Mouse (Mus musculus) forebrain, embryonic 14.5 days (tissue): Measurements from ENCODE around the gene Gnptab. TPM values are rescaled to one million over a fixed set of nuclear protein-coding genes. Genes with fewer than 3 reads are reported as not detected.

Source experiments
- ATAC-seq: fragments of 200-750 bp; cut with Nextera tagmentation; 2 replicates; pipeline ENCODE4 v1.8.0; 2017; ENCODE audit warnings: mild to moderate bottlenecking, moderate library complexity
- DNase-seq: peaks from one replicate; pipeline ENCODE4 v3.0.0-alpha.2; 2015; ENCODE audit warnings: low spot score
- H3K27ac ChIP-seq: fragments of 300-500 bp; sonication (generic); 2 replicates; pipeline ENCODE4 v1.5.1; 2014; ENCODE audit warnings: low read depth, mild to moderate bottlenecking, control low read depth, low read length, moderate library complexity
- H3K27me3 ChIP-seq: fragments of 300-500 bp; sonication (generic); replicated peaks from 2 replicates; pipeline ENCODE4 v1.6.1; 2014; ENCODE audit warnings: low read length, control low read depth, mixed read lengths; ENCODE audit not compliant: control insufficient read depth, insufficient read depth
- H3K36me3 ChIP-seq: fragments of 300-500 bp; sonication (generic); 2 replicates; pipeline ENCODE4 v1.6.1; 2014; ENCODE audit warnings: low read length, control low read depth; ENCODE audit not compliant: control insufficient read depth, insufficient read depth
- H3K4me1 ChIP-seq: fragments of 300-500 bp; sonication (generic); 2 replicates; pipeline ENCODE4 v1.6.1; 2014; ENCODE audit warnings: antibody characterized with exemption, low read length, control low read depth; ENCODE audit not compliant: control insufficient read depth, insufficient read depth
- H3K4me2 ChIP-seq: fragments of 300-500 bp; sonication (generic); 2 replicates; pipeline ENCODE4 v1.6.1; 2014; ENCODE audit warnings: mild to moderate bottlenecking, control low read depth, low read length
- H3K4me3 ChIP-seq: fragments of 300-500 bp; sonication (generic); 2 replicates; pipeline ENCODE4 v1.5.1; 2014; ENCODE audit warnings: low read depth, low read length, control low read depth
- H3K9ac ChIP-seq: fragments of 300-500 bp; sonication (generic); 2 replicates; pipeline ENCODE4 v1.6.1; 2014; ENCODE audit warnings: mild to moderate bottlenecking, low read length, control low read depth, moderate library complexity
- H3K9me3 ChIP-seq: fragments of 300-500 bp; sonication (generic); replicated peaks from 2 replicates; pipeline ENCODE4 v1.6.1; 2016; ENCODE audit warnings: low read length, control low read depth, mixed read lengths; ENCODE audit not compliant: control insufficient read depth
- WGBS: fragments of 180-500 bp; shearing (Covaris S2); extraction: QIAGEN DNeasy Blood & Tissue Kit; methylation state at CpG from one replicate; pipeline ENCODE4 v1.1.7; 2014; 5-methylcytosine and 5-hydroxymethylcytosine counted together
- polyA plus RNA-seq: library from polyadenylated mRNA; unstranded; fragments of >200 nt; fragmentation: Nextera tagmentation; extraction: Ambion mirVana; gene quantifications from 2 replicates; pipeline ENCODE4 v1.2.1, GENCODE M21; 2014

The Gnptab gene
- polyA plus RNA-seq, 1 experiment from 2014 or later: 9.8 TPM

DNA sequence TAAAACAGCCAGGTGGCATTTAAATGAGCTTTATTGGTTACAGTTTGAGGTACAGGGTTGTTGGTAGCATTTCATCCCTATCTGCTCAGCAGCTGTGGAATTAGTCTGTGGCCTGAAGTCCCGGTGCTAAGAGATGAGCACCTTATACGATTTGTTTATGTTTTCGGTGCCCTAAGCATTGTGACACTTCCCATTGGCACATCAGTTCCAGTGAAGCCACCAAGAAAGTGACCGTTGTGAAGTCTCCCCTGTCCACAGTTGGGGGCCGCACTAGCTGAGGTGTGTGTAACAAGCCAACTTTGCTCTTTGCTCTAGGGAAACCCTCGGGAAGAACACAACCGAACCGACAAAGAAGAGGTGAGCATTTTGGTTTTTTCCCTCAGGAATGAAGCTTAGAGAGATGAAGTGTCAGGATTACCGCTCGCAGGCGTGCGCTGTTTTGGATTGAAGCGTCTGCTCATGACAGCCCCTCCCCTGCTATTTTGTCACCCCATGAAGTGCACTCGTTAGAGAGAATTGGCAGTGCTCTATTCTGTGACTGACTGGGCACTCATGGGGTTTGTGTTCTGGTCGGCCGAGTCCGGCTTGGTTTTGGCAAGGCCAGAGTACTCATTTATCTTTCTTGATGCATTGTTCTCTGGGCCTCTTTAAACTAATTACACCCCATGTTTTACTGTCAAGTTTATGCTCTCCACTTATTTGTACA, 33.5 kb downstream of the Gnptab start:
- H3K4me1 ChIP-seq: no peaks in the 10 kb centered on the region
- no peak overlapping the region for H3K4me3 ChIP-seq
- no peaks in the 10 kb centered on the region for H3K27me3 ChIP-seq
- no peaks in the 10 kb centered on the region for H3K9me3 ChIP-seq
- no peak overlapping the region for H3K9ac ChIP-seq
- WGBS: 50% methylated on average over 17 of the region's 17 CpGs
- 0 out of 2 replicates have a peak, but pooled peaks cover 3% of the 10 kb centered on the region for H3K36me3 ChIP-seq
- H3K4me2 ChIP-seq: no peak overlapping the region
- DNase-seq (peak; percentile 58), ATAC-seq (peak; percentile 52; the same call in 1 of the 2 replicates)
- H3K27ac ChIP-seq: no peak overlapping the region

DNA sequence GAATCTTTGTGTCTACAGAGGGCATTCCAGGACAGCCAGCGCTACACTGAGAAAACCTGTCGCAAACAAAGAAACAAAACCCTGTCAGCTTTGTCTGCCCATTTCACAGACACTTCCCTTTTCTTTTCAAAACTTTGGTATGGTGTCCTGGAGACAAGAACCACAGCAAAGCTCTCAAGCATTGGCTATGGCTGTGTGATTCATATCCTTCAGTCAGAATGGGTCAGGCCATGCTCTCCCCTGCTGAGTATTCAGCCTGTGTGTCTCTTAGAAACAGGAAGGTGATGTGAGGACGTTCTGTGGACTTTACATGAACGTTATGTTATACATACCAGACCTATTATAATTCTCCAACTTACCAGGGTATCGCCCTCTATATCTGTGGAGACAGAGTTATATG, 38.8 kb downstream of the Gnptab start:
- H3K4me1 ChIP-seq: no peaks in the 10 kb centered on the region
- H3K36me3 ChIP-seq: peaks cover 18% of the 10 kb centered on the region
- no peaks in the 10 kb centered on the region for H3K27me3 ChIP-seq
- DNase-seq: no peak
- no peak overlapping the region for H3K9ac ChIP-seq
- no peak for ATAC-seq
- 89% methylated on average over 5 of the region's 5 CpGs for WGBS
- H3K27ac ChIP-seq: no peak overlapping the region
- H3K4me3 ChIP-seq: no peak overlapping the region
- no peak overlapping the region for H3K4me2 ChIP-seq
- H3K9me3 ChIP-seq: no peaks in the 10 kb centered on the region

DNA sequence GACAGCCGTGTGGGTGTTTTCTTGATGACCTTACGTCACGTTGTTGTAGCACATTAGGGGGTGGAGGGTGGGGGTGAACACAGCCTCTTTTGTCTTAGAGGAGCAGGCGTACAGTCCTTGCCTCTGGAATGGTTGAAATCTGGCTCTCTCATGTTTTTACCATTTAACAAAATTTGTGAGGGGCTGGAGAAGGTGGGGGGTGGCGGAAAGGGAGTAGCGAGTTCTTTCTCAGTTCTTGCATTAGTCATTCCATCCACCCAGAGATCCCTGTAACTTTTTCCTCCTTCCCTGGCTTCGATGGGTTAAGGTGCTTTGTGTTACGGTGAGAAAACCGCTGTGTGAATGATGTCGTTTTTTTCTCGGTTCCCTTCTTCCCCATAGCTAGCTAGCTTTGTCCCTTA, 41.2 kb downstream of the Gnptab start:
- no peak for ATAC-seq
- H3K9ac ChIP-seq: no peak overlapping the region
- peaks cover 15% of the 10 kb centered on the region for H3K36me3 ChIP-seq
- no peaks in the 10 kb centered on the region for H3K27me3 ChIP-seq
- no peak overlapping the region for H3K4me2 ChIP-seq
- DNase-seq: no peak
- no peak overlapping the region for H3K27ac ChIP-seq
- H3K9me3 ChIP-seq: no peaks in the 10 kb centered on the region
- no peaks in the 10 kb centered on the region for H3K4me1 ChIP-seq
- WGBS: 75% methylated on average over 11 of the region's 11 CpGs
- no peak overlapping the region for H3K4me3 ChIP-seq

DNA sequence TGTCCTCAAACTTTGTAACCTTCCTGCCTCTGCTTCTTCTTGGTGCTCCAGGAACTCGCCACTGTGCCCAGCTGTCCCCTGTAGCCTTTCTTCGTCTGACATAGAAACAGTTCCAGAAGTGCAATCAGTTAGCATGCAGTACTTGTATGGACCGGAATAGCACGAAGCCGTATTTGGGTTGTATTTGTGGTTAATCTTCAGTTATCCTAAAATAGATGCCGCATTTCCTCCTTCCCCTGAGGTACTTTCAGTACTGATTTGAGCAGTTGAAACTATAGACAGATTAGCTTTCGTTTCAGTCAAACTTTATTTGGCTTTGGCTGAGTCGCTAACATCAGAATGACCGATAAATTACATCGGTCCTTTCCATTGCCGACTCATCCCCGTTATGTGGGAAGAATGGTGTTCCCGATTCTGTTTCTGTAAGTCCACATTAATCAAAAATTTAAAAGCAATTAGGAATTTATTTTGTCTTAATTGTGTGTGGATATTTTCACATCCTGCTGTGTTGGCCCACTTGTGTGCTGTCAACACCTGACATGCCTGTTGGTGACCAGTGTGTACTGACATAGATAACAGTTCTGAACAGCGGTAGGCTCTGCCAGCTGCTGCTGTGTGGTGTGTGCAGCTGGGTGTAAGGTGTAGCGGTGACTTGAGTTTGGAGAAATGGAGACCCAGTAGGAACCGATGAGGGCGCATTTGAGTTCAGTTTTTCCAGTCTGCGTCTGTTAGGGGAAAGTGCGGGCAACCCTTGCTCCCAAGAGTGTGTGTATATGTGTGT, 41.9 kb downstream of the Gnptab start:
- 94% methylated on average over 19 of the region's 19 CpGs for WGBS
- H3K36me3 ChIP-seq: peaks cover 15% of the 10 kb centered on the region

DNA sequence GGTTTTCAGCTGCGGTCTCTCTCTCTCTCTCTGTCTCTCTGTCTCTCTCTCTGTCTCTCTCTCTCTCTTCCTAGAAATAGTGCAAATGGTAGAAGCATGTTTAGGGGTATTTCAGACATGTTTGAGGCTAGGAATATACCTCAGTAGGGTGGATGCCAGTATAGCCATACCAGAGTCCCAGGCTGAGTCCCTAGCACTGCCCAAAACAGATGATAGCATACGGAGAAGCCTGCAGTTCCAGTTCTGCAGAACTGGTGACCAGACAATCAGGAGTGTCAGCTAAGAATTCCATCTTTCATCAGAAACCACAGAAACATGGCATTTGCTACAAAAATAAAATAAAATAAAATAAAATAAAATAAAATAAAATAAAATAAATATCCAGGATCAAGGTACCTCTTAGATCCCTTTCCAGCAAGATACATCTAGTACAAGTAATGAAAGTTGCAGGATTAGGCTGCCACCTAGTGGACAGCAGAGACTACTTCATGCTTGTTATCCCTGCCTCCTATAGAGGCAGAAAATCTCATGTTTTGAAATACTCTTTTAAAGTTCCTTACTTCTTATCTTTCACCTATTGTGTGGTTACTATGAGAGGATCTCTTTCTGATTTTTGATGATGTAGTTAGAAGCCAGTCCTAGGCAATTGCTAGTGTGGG, 47.4 kb downstream of the Gnptab start:
- no peak overlapping the region for H3K27ac ChIP-seq
- no peaks in the 10 kb centered on the region for H3K4me1 ChIP-seq
- H3K4me2 ChIP-seq: no peak overlapping the region
- no peaks in the 10 kb centered on the region for H3K9me3 ChIP-seq
- H3K27me3 ChIP-seq: no peaks in the 10 kb centered on the region
- peaks cover 25% of the 10 kb centered on the region for H3K36me3 ChIP-seq
- H3K9ac ChIP-seq: no peak overlapping the region
- ATAC-seq: peak; percentile 91
- WGBS: 100% methylated on average over 2 of the region's 2 CpGs
- DNase-seq: peak; percentile 90
- no peak overlapping the region for H3K4me3 ChIP-seq

More for the DNA sequence above, 41.9 kb downstream of the Gnptab start:
- no peak for ATAC-seq
- Histone ChIP-seq H3K4me2 (no peak overlapping the region), H3K27ac (no peak overlapping the region), H3K9ac (no peak overlapping the region), H3K4me1 (no peaks in the 10 kb centered on the region), H3K27me3 (no peaks in the 10 kb centered on the region), H3K4me3 (no peak overlapping the region), H3K9me3 (no peaks in the 10 kb centered on the region)
- DNase-seq: no peak

DNA sequence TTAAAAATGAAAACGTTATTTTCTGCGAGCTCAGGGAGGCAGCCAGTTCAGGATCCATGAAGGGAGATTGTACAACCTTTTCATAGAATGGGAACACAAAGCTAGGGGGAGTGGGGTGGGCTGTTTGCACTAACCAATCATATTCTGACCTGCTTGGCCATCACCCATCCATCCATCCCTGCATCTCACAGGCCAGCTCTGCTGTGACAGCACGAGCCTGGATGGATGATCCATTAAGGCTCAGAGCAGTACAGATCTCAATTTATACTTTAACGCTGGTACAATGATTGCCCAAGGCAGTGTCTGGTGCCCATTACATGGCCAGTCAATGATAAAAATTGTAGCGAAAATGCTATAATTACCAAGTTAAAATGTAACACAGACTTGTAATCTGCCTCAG, 48.0 kb downstream of the Gnptab start:
- H3K4me2 ChIP-seq: no peak overlapping the region
- no peaks in the 10 kb centered on the region for H3K9me3 ChIP-seq
- no peaks in the 10 kb centered on the region for H3K4me1 ChIP-seq
- ATAC-seq (no peak), DNase-seq (no peak)
- H3K4me3 ChIP-seq: no peak overlapping the region
- no peak overlapping the region for H3K27ac ChIP-seq
- no peaks in the 10 kb centered on the region for H3K27me3 ChIP-seq
- WGBS: 65% methylated on average over 5 of the region's 5 CpGs
- H3K9ac ChIP-seq: no peak overlapping the region
- H3K36me3 ChIP-seq: peaks cover 22% of the 10 kb centered on the region

DNA sequence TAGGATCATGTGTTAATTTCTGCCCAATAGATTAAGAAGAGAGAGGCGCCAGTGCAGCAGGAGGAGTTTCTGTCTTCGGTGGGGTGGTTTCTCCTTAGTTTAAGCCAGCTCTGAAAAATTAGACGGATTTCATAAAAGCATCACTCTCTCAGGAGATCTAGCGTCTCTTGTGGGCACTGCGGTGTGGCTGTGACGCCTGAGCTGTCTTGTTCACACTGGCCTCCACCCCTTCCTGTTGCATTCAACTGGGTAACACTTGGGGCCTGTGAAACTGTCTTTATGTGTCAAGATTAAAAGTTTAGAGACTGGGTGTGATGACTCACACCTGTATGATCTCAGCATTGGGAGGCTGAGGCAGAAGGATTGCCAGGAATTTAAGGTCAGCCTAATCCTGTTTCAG, 49.1 kb downstream of the Gnptab start:
- Histone ChIP-seq H3K36me3 (peaks cover 27% of the 10 kb centered on the region), H3K4me1 (no peaks in the 10 kb centered on the region), H3K27ac (no peak overlapping the region), H3K4me3 (no peak overlapping the region), H3K27me3 (no peaks in the 10 kb centered on the region), H3K9ac (no peak overlapping the region), H3K9me3 (no peaks in the 10 kb centered on the region), H3K4me2 (no peak overlapping the region)
- DNase-seq (no peak), ATAC-seq (no peak)
- 88% methylated on average over 6 of the region's 6 CpGs for WGBS

DNA sequence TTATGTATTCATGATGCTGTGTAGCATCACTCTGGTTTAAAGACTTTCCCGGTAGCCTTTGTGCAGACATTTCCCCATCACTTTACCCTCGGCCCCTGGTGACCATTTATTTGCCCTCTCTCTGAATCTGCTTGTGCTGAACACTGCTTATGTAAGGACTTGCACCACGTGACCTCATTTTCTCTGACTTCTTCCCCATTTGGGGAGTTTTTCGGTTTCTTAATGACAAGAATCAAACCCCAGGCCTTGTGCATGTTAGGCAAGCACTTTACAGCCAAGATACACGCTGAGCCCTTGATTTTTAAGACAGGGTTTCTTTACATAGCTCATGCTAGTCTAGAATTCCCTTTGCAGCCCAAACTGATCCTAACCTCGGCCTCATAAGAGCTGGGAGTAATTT, 62.3 kb downstream of the Gnptab start:
- WGBS: 92% methylated on average over 6 of the region's 6 CpGs
- Histone ChIP-seq H3K27ac (no peak overlapping the region), H3K9ac (no peak overlapping the region), H3K27me3 (no peaks in the 10 kb centered on the region), H3K36me3 (peaks cover 30% of the 10 kb centered on the region), H3K9me3 (no peaks in the 10 kb centered on the region), H3K4me3 (no peak overlapping the region), H3K4me1 (no peaks in the 10 kb centered on the region), H3K4me2 (no peak overlapping the region)
- ATAC-seq (no peak), DNase-seq (no peak)
